Mouse (Mus musculus): ENCODE results near the gene Scamp4. TPM values are rescaled to one million over a fixed set of nuclear protein-coding genes. Genes with fewer than 3 reads are reported as not detected.
A peak's percentile ranks its signal among the peaks of the same experiment; 100 is the strongest.

The Scamp4 gene
- total and polyA plus RNA-seq, 3 experiments = 18.5 to 89.9 (median 33.2) TPM

GRCm38 (mm10) chr10:80661149-80661548 lies 58.5 kb downstream of the Scamp4 start:
- H3K36me3 ChIP-seq (replicated peaks in 1 of 2; ENCODE audit: control insufficient read depth in 1 of 2, insufficient read depth in 1 of 2, low read length in 1 of 2) = peaks cover 7 to 10% of the 10 kb centered on the region in 2 experiments
- peak; percentile 67 for DNase-seq (ENCODE audit: extremely low read depth)
- H3K27ac ChIP-seq (ENCODE audit: insufficient read depth, low read depth) = no peak overlapping the region
- H3K4me2 ChIP-seq (ENCODE audit: insufficient read depth, low read depth, poor library complexity, severe bottlenecking) = no peak overlapping the region
- H3K27me3 ChIP-seq (replicated peaks) = no peaks in the 10 kb centered on the region
- no peak for TF ChIP-seq MAFK (IDR thresholded peaks at IDR 0.05; ENCODE audit: insufficient replicate concordance, low read length)
- no peak; the same call in 1 of the 2 replicates for TF ChIP-seq MXI1 (IDR thresholded peaks at IDR 0.05; ENCODE audit: low read depth, low read length)
- TF ChIP-seq POLR2AphosphoS2 (IDR thresholded peaks at IDR 0.05; ENCODE audit: low read depth, low read length) = no peak
- peak; percentile 9; the same call in 1 of the 2 replicates for TF ChIP-seq ELF1 (IDR thresholded peaks at IDR 0.05; ENCODE audit: low read depth, low read length)
- peak; percentile 43 to 79; a peak in 3 of 4 replicates for TF ChIP-seq CTCF (conservative IDR thresholded peaks at IDR 0.05 in 1 of 2, IDR thresholded peaks at IDR 0.05 in 1 of 2; ENCODE audit: low read depth in 2 of 2, low read length in 2 of 2)
- TF ChIP-seq MYC (IDR thresholded peaks at IDR 0.05; ENCODE audit: low read depth, low read length) = no peak
- TF ChIP-seq SMC3 (IDR thresholded peaks at IDR 0.05; ENCODE audit: low read depth, low read length) = peak; percentile 43
- no peak for TF ChIP-seq ETS1 (conservative IDR thresholded peaks at IDR 0.05; ENCODE audit: low read depth, low read length)
- peak; percentile 81 for TF ChIP-seq CHD2 (IDR thresholded peaks at IDR 0.05; ENCODE audit: low read length)
- TF ChIP-seq RAD21 (IDR thresholded peaks at IDR 0.05; ENCODE audit: low read depth, low read length) = peak; percentile 13
- TF ChIP-seq MEF2A (IDR thresholded peaks at IDR 0.05; ENCODE audit: borderline replicate concordance, low read depth, low read length) = no peak
- no peak for TF ChIP-seq TCF12 (IDR thresholded peaks at IDR 0.05; ENCODE audit: low read depth, low read length)
- 0 out of 2 replicates have a peak, but pooled peaks have one; percentile 13 for TF ChIP-seq BHLHE40 (IDR thresholded peaks at IDR 0.05; ENCODE audit: low read depth, low read length)
- no peak for TF ChIP-seq JUN (IDR thresholded peaks at IDR 0.05; ENCODE audit: insufficient read depth, low read depth, low read length)
- dilution Hi-C loops (cut with MboI; ENCODE audit: extremely low pct_ligation_motif_present, extremely low pct_unique_long_range_greater_than_20kb, low sequenced_read_pairs) = no loop called here
- no peaks in the 10 kb centered on the region for H3K79me2 ChIP-seq (replicated peaks; ENCODE audit: control insufficient read depth, extremely low read depth, insufficient read depth, poor library complexity, severe bottlenecking)
- in situ Hi-C loops (cut with MboI; ENCODE audit: low pct_ligation_motif_present, low pct_unique_long_range_greater_than_20kb, low sequenced_read_pairs) = no loop called here
- H3K9ac ChIP-seq (ENCODE audit: insufficient read depth, low read depth) = no peak overlapping the region
- peaks cover 20 to 73% of the 10 kb centered on the region in 2 experiments for H3K4me1 ChIP-seq (ENCODE audit: control insufficient read depth in 1 of 2, insufficient read depth in 2 of 2)
- H3K9me3 ChIP-seq (replicated peaks; ENCODE audit: low read length) = no peaks in the 10 kb centered on the region
- no peak overlapping the region for H3K4me3 ChIP-seq (replicated peaks in 1 of 3; ENCODE audit: low read depth in 2 of 3, low read length in 2 of 3, poor library complexity in 1 of 3)

DNA sequence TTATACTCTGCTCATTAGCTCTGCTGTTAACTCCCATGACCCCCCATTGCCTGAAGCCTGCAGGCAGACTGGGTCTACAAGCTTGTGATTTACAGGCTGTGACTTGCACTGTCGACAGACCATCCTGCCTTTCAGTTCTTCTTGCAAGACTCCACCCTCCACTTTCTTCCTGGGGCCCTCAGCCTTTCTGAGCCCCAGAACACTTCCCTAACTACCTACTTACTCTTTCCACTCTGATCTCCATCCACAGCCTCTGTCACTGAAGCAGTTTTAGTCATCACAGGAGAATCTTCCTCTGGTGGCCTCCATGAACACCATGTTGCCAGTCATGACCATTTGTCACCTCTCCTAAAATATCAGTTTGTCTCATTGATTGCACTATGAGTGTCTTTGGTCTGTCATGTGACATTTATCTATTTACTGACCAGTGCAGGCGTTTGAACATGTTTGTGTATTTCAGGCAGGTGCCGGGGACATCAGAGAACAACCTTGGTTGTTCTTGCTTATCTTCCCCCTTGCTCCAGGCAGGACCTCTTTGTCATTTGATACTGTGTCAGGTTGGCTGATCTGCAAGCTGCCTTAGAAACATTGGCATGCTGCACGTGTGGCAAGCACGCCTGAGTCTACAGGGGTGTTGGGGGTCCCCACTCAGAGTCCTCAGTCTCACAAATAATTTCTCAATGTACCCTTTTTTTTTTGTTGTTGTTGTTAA lies 61.0 kb downstream of the Scamp4 start:
- Histone ChIP-seq H3K27me3 (replicated peaks) (no peaks in the 10 kb centered on the region), H3K36me3 (replicated peaks in 1 of 2; ENCODE audit: control insufficient read depth in 1 of 2, insufficient read depth in 1 of 2, low read length in 1 of 2) (peaks cover 32 to 35% of the 10 kb centered on the region in 2 experiments), H3K4me1 (ENCODE audit: control insufficient read depth in 1 of 2, insufficient read depth in 2 of 2) (peaks cover 8 to 66% of the 10 kb centered on the region in 2 experiments), H3K27ac (ENCODE audit: insufficient read depth, low read depth) (peak overlapping the region; percentile 88), H3K79me2 (replicated peaks; ENCODE audit: control insufficient read depth, extremely low read depth, insufficient read depth, poor library complexity, severe bottlenecking) (no peaks in the 10 kb centered on the region), H3K9me3 (replicated peaks; ENCODE audit: low read length) (no peaks in the 10 kb centered on the region), H3K9ac (ENCODE audit: insufficient read depth, low read depth) (peak overlapping the region; percentile 36), H3K4me3 (replicated peaks in 1 of 3; ENCODE audit: low read depth in 2 of 3, low read length in 2 of 3, poor library complexity in 1 of 3) (no peak overlapping the region), H3K4me2 (ENCODE audit: insufficient read depth, low read depth, poor library complexity, severe bottlenecking) (peak overlapping the region; percentile 26)
- peak; percentile 83 for DNase-seq (ENCODE audit: extremely low read depth)
- in situ Hi-C loops (cut with MboI; ENCODE audit: low pct_ligation_motif_present, low pct_unique_long_range_greater_than_20kb, low sequenced_read_pairs) (no loop called here), dilution Hi-C loops (cut with MboI; ENCODE audit: extremely low pct_ligation_motif_present, extremely low pct_unique_long_range_greater_than_20kb, low sequenced_read_pairs) (no loop called here)
- peak; percentile 58; the same call in 1 of the 2 replicates for TF ChIP-seq EP300 (IDR thresholded peaks at IDR 0.05; ENCODE audit: low read length)
- no peak for TF ChIP-seq CTCF (conservative IDR thresholded peaks at IDR 0.05 in 1 of 2, IDR thresholded peaks at IDR 0.05 in 1 of 2; ENCODE audit: low read depth in 2 of 2, low read length in 2 of 2)
- TF ChIP-seq JUN (IDR thresholded peaks at IDR 0.05; ENCODE audit: insufficient read depth, low read depth, low read length) = peak; percentile 84
- no peak for TF ChIP-seq MAZ (IDR thresholded peaks at IDR 0.05; ENCODE audit: low read depth, low read length)
- peak; percentile 16; the same call in 1 of the 2 replicates for TF ChIP-seq ELF1 (IDR thresholded peaks at IDR 0.05; ENCODE audit: low read depth, low read length)
- peak; percentile 62; the same call in 1 of the 2 replicates for TF ChIP-seq POLR2A (IDR thresholded peaks at IDR 0.05; ENCODE audit: low read depth, low read length)
- no peak for TF ChIP-seq GABPA (IDR thresholded peaks at IDR 0.05; ENCODE audit: insufficient replicate concordance, low read depth, low read length)
- no peak for TF ChIP-seq RCOR1 (conservative IDR thresholded peaks at IDR 0.05; ENCODE audit: low read depth, low read length)
- peak; percentile 75 for TF ChIP-seq MXI1 (IDR thresholded peaks at IDR 0.05; ENCODE audit: low read depth, low read length)
- peak; percentile 46 for TF ChIP-seq USF1 (IDR thresholded peaks at IDR 0.05; ENCODE audit: low read depth, low read length)
- no peak; the same call in 1 of the 2 replicates for TF ChIP-seq JUND (conservative IDR thresholded peaks at IDR 0.05; ENCODE audit: low read depth, low read length)
- TF ChIP-seq USF2 (conservative IDR thresholded peaks at IDR 0.05; ENCODE audit: low read depth, low read length) = peak; percentile 62
- TF ChIP-seq TBP (conservative IDR thresholded peaks at IDR 0.05; ENCODE audit: low read depth, low read length) = 0 out of 2 replicates have a peak, but pooled peaks have one; percentile 10
- TF ChIP-seq TCF12 (IDR thresholded peaks at IDR 0.05; ENCODE audit: low read depth, low read length) = peak; percentile 24; the same call in 1 of the 2 replicates
- peak; percentile 8; the same call in 1 of the 2 replicates for TF ChIP-seq NELFE (IDR thresholded peaks at IDR 0.05; ENCODE audit: low read depth, low read length)
- peak; percentile 90 for TF ChIP-seq BHLHE40 (IDR thresholded peaks at IDR 0.05; ENCODE audit: low read depth, low read length)
- peak; percentile 75 for TF ChIP-seq ETS1 (conservative IDR thresholded peaks at IDR 0.05; ENCODE audit: low read depth, low read length)
- TF ChIP-seq MYC (IDR thresholded peaks at IDR 0.05; ENCODE audit: low read depth, low read length) = no peak
- peak; percentile 96 for TF ChIP-seq MEF2A (IDR thresholded peaks at IDR 0.05; ENCODE audit: borderline replicate concordance, low read depth, low read length)
- no peak for TF ChIP-seq E2F4 (IDR thresholded peaks at IDR 0.05; ENCODE audit: insufficient replicate concordance, low read depth, low read length)
- TF ChIP-seq SIN3A (IDR thresholded peaks at IDR 0.05; ENCODE audit: low read length) = no peak; the same call in 1 of the 2 replicates
- peak; percentile 82 for TF ChIP-seq IRF4 (IDR thresholded peaks at IDR 0.05; ENCODE audit: low read depth, low read length)
- TF ChIP-seq MAFK (IDR thresholded peaks at IDR 0.05; ENCODE audit: insufficient replicate concordance, low read length) = no peak
- no peak for TF ChIP-seq ZMIZ1 (IDR thresholded peaks at IDR 0.05; ENCODE audit: low read depth, low read length)
